Mouse (Mus musculus) liver, embryonic 14.5 days (tissue): ENCODE data around the gene Lrmda.

Source experiments
- CTCF ChIP-seq: IDR thresholded peaks from 2 replicates; pipeline ENCODE4 v1.5.1; 2016; ENCODE audit warnings: antibody characterized with exemption, low read depth, control low read depth
- EP300 ChIP-seq: IDR thresholded peaks from 2 replicates; pipeline ENCODE4 v1.6.1; 2016; ENCODE audit warnings: antibody characterized with exemption, low read depth

- TF ChIP-seq CTCF: no peak
- no peak for TF ChIP-seq EP300
Observed at GRCm38 (mm10) chr14:22923251-22923650, 903.7 kb downstream of the Lrmda start.
